Mouse (Mus musculus) gonadal fat pad, adult 2 months (tissue): ENCODE data around the gene Fgfr2. TPM values are rescaled to one million over a fixed set of nuclear protein-coding genes. Genes with fewer than 3 reads are reported as not detected.

Experiments
- DNase-seq: peaks from one replicate; pipeline ENCODE4 v3.0.0-alpha.2; 2012; ENCODE audit warnings: low read depth
- polyA plus RNA-seq: library from polyadenylated mRNA; depleted of rRNA; stranded (reverse); fragments of >200 nt; gene quantifications from 2 replicates; pipeline ENCODE4 v1.2.3, GENCODE M21; 2012

Fgfr2 gene
- polyA plus RNA-seq, 1 experiment, result 33.3 TPM

DNA sequence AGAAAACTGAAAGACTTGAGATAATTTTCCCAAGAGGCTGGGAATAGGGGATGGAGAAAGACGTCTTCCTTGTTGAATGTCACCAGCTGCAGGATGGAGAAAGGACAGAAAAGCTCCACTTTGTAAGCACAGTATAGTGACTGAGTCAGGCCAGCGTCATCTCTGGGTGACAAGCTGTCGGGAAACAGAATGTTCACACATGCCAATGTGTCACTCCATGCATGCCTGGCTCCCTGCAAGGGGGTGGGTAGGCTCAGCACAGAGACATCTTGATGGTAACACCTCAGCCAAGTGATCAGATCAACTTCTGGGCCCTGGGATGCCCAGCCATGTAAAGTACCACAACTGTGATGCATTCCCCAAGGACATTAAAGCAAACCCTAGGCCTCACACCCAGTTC is 942.1 kb downstream of the Fgfr2 start:
- DNase-seq, result no peak

DNA sequence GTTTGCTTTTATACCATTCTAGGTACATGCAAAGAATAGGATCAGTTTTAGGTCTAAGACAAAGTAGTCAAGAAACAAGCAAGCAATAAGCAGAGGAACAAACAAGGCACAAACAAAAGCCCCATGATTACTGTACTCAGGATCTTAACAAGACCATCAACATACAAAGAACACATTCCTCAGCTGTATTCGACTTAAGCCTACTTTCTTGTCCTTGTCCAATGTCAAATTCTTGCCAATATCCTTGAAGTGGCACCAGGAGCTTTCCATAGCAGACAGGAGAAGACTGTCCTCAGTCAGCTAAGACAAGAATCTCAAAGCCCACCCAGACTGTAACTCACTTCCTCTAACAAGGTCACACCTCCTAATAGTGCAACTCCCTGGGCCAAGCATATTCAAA is 944.1 kb downstream of the Fgfr2 start:
- DNase-seq, result no peak

DNA sequence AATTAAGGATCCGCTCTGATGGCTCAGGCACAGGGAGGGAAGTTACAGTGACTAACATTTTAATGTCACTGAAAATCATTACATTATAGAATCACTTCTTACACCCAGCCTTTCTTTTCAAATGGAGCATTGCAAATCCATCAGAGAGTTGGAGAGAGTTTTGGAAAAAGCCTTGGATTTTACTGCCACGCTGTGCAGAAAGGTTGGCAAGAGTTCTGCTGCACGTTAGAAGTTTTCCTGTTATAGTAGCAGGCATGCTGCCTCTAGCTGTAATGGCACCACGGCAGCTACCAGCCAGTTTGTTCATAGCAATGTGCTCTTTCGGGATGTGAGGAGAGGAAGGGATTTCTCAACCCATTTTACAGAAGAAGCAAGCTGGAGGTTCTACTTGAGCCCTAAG is 948.4 kb downstream of the Fgfr2 start:
- no peak for DNase-seq

DNA sequence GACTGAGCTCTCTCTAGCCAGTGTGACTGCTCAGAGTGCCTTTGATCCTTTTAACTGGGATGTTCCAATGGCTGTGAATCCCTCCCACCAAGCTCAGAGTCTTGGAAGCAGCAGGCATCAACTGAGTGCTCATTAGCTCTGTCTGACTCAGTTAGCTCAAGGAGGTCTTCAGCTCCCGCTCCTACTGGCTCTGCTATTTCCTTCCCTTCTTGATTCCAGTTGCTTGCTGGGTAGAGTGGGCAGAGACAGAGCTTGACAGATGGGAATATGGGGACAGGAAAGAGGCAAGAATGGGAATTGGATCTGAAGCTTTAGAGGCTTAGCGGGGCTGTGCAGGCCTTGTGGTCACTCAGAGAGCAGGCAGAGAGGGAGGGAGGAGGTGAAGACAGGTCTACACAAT is 948.9 kb downstream of the Fgfr2 start:
- no peak for DNase-seq

DNA sequence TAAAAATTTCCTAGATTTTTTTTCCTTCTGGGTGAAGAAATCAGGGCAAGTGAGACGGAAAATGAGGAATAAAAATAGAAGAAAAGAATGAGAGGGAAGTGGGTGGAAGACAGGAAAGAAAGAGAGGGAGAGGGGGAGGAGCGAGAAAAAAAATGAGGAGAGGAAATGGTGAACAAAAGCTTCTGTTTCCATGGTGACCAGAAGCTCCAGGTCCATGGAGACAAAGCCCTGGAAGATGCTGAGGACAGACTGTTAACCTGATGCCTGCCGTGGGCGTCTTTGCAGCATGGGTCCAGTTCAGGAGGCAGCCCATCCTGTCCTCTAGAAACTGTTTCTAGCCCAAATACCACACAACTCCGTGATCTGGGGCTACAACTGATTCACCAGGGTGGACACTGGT is 950.9 kb downstream of the Fgfr2 start:
- no peak for DNase-seq

DNA sequence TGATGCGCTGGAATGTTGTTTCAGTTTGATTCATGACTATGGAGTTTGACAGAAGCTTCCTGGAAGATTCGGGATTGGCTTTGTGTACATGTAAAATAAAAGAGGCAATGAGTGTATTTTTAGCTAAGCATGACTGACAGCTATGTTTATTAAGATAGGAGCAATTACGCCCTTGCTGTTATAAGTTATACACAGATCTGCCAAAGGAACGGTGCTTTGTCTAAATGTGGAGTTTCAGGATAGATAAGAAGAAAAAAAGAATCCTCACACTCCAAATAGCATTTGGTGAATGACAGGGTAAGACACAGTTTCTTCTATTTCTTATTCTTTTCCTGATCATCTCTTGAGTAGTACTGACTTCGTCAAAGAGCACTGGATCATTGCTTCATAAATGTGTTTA is 951.4 kb downstream of the Fgfr2 start:
- no peak for DNase-seq

DNA sequence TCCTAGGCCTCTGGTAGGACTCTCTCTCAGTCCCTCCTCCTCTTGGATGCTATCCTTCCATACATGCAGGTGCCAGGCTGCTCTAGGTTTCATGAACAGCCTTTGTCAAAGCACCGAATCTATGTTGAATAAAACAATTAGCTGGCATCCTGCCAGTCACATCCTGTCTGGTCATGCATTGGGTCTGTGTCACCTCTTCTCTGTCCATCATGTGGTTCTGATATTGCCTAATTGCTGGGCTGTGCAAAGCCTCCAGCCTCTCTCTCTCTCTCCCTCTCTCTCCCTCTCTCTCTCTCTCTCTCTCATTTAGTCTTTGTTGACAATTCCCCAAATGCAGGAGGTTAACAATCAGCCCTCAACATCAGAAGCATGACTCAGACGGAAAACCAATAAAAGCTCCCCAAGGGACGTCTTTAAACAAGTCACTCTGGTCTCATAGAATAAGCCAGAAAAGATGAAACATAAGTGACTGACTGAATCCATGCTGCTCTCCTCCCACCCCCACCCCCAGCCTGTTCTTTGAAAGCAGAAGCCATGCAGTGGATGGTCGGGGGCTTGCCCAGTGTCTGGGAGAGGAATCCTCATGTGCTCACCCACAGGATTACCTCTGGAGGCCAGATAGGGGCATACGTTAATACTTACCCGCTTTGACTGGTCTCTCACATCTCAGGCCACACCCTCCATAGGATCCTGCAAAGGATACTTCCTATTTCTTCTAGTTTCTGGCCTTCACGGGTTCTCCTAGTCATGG is 953.6 kb downstream of the Fgfr2 start:
- no peak for DNase-seq

DNA sequence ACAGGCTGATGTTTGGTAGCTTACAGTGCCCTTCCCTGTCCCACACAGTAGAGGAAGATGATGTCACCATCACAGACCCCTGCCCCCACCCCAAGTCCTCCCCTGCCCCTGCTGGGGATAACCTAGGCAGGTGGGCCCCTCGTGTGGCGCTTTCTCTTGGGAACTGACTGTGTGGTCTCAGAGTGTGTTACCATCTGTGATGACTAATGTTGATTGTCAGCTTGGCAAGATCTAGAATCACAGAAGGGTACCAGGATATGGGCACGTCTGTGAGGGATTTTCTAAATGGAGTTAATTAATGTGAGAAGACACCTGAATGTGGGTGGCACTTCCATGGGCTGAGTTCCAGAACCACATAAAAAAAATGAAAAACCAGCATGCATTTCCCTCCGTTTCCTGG is 955.9 kb downstream of the Fgfr2 start:
- no peak for DNase-seq

DNA sequence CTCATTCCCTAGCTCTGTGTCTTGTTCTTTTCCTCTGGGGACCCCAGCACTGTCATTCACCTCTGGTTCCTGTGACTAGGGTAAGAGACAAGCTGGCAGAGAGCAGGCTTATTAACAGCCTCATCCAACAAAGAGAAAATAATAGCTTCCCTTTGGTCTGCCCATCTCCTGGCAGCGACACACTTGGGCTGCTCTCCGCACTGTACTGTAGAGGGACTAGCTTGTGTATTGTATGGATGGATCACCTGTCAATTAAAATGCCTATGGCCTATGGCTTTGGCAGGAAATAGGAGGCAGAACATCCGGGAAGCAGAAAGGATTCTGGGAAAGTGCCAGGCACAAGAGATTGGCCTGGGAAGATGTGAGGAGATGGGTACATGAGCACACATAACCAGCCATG is 960.9 kb downstream of the Fgfr2 start:
- no peak for DNase-seq

DNA sequence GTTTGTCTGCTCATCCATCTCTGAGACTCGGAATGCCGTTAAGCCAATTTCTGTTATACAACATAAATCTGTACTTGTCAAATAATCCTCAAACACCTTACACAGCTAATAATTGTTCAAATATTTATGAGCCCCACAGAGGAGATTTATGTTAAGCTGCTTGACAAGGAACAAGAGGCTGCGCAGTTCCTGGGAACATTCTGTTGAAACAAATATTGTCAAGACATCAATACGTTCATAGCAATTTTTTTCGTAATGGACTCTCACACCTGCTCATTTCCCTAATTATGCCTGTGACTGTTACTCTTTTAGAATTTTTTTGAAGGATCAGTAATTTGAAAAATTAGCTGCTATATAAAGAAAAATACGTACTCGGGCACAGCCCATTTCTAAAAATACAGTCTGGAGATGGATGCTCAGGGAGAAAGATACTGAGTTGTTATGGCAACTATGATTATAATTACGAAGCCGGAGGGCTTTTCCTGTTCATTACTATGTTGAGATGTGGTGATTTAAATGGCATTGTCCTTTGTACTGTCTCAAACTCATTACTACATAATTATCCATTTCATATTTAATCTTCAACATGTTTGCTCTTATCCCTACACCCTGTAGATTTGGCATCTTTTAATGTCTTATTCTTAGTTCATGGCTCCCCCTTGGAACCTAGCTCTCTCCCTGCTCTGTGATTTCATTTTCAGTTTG is 964.7 kb downstream of the Fgfr2 start:
- DNase-seq, result no peak

DNA sequence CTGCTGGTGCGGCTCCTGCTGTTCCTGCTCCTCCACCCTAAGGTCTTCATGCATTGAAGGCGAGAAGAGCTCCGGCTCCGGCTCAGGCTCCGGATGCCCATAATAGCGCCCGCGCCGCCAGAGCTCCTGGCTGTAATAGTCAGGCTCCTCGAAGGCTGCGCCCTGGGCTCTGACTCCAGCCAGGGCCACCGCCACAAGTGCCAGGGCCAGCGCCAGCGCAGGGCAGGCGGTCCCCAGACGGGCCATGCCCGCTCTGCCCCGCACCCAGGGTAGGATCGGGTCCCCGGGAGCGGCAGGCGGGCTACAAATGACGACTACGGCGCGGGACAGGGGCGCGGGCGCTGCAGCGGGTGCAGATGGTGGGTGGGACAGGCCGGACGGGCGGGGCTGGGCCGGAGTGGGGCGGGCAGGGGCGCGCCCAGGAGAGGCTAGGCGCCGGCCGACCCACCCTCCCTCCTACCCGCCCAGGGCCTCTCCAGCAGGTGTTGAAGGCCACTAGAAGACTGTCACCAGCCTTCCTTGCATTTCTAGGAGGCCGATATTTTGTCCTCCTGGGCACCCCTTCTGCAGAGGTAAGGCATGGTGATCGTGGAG is 968.7 kb downstream of the Fgfr2 start, which contains the start of gene Cpxm2:
TSS of gene Cpxm2 (minus strand) at position 372 of the 594 bp plus-strand sequence.
- no peak for DNase-seq

DNA sequence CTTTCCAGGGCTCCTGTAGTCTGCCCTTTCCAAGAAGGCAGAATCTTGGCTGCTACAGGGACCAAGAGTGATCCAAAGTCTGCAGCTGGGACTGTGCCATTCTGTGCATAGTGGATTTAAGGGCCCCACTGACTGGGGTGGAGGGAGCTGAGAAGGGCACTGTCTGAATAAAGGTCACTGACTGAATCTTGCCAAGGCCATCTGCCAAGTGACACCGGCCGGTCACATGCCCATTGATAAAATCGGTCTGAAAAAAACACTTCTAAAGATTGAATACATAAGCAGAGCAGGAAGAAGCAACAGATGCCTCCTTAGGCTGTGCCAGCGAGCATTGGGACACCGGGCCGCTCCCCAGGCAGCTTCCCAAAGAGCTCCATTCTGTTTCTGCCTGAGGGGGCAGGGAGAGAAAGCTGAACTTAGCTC is 969.4 kb downstream of the Fgfr2 start:
- DNase-seq, result no peak

DNA sequence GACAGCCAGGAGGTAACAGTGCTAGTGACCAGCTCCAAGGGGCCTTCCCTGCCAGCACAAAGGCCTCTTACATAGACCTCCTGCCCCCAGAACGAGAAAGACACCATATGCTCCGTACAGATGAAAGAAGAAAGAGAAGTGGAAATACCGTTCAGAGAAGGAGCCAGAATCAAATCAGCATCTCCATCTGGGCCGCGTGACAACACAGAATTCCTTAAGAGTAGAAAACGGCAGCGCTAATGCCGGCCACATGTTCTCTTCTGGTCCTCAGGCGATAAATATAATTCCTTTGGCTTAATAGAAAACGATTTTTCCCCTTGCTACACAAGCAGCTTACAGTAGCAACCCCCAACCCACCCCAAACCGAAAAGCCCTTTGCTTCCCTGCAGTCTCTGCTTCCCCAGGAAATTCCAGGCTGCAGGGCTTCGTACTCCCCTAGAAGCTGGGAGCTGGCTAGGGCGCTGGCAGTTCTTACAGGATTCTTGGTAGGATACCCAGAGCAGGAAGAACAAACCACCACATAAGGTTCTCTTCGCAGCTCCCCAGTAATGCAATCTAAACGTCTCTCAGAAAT is 977.8 kb downstream of the Fgfr2 start:
- DNase-seq, result no peak

DNA sequence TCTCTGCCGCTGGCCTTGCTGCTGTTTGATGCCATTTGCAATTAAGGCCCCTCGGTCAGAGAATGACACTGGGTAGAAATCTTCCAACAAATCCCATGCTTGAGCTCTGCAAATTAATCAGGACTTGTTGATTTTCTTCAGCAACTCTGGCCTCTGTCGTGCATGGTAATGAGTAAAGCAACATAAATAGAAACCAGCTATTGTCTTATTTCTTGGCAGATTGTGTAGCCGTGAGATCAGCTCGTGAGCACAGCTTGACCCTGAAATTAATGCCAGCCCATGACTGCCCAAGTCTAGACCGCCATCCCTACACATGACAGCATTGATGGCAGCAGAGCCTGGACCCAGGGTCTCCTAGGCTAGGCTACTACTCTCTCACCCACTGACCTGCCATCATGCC is 994.5 kb downstream of the Fgfr2 start:
- no peak for DNase-seq

DNA sequence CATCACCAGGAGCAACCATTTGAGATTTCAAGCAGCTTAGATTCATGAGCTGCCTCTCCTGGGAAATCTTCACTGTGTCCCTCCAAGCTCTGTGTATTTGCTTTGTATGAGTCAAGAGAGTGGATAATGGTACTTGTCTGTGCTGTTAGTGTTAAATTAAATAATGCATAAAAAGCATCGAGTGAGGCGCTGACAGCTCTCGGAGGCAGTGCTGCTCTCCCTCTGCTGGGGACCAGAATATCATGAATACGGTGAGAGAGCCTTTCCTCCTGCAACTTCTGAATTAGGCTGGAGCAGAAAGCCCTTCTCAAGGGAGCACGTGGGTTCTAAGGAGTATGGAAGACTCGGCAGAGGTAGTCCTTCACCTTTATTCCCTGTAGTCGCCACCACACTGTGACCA is 998.2 kb downstream of the Fgfr2 start:
- DNase-seq, result no peak

DNA sequence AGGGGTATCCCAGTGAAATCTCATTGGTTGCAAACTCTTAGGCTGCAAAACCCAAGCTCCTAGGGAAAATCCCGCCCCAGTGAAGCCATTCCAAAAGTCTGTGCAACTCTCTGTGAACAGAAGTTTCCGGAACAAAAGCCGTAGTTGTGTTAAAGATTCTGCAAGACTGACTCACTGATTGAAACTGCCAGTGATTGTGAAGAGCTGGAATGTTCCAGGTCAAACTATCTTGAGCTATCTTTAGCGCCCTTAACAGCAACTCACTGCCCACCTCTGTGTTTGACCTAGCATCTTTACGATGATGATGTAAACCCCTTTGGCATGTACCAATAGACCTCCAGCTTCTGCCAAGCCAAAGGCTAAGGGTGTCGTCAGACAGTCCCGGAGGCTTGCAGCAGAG is 999.9 kb downstream of the Fgfr2 start:
- DNase-seq, result peak; percentile 2

DNA sequence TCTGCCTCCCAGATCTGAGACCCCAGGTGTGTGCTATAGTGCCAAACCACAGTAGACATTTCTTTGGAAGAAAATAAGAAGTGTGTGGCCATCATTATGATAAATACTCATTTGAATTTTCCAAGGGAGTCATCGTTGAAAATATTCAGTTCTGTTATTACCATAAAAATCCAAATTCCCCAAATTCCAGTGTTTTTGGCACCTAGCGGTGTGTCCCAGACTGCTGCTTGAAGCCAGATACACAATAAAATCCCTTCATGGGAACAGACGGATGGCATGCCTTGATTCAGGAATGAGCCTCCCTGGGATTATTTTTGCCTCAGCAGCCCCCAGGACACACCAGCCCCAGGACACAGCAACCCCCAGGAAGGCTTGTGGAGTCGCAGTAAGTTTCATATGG is 1003.3 kb downstream of the Fgfr2 start:
- DNase-seq, result no peak

DNA sequence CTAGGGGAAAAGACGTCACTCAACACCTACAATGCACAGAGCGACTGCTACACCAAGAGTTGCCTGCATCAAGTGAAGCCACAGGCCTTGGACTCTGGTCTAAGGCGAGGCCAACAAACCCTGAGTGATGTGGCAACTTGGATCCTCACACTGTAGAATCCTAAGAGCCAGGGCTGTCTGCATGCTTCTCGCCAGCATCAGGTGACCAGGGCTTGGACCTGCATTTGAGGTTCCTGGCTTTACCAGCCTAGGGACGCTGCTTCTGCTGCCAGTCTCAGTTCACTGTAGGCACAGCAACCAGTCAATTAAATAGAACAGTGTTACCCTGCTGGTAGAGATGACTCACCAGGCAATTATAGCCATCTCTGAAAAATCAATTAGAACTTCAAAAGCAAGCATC is 1011.4 kb downstream of the Fgfr2 start:
- no peak for DNase-seq

DNA sequence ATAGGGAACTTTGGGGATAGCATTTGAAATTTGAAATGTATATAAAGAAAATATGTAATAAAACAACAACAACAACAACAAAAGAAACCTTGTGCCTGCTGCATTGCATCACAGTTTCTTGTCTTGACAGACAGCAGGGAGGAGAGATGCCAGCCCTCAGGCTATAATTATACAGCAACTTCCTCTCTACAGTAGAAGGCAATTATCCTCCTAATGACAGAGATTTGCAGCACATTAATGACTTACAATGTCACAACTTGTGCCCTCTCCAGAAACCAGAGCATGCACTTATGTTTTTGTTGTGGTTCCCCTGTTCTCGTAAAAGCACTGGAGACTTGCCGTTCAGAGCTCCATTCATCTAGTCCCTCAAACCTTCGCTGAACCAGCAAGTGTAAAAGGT is 1012.8 kb downstream of the Fgfr2 start:
- DNase-seq, result no peak

DNA sequence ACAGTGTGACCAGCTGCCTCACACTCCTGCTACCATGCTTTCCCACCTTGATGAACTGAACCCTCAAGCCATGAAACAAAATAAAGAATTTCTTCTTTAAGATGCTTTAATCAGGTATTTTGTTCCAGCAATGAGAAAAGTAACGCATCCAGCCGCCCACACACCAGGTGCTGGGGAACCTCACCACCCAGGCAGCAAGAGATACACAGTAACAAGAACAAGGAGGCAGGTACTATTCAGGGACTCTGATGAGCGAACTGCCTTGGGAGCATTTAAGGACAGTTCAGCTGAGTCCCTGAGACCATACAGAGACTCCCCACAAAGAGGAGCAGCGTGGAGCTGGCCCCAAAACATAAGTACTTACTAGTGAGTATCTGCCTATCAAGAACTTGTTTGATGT is 1016.3 kb downstream of the Fgfr2 start:
- DNase-seq, result no peak

DNA sequence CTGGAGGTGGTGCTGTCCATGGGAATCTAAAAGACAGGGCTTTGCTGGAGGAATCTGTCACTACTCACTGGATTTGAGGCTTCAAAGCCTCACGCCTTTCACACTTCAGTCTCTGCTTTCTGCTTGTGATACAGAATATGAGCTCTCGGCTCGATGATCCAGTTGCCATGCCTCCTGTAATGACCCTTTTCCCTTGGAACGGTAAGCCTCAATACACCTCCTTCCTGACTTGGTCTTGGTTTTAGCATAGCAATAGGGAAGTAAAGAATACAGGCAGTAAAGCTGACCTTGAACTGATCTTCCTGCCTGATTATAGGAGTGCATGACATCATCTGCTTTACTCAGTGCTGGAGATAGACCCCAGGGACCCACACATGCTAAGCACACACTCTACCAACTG is 1017.8 kb downstream of the Fgfr2 start:
- DNase-seq, result no peak

DNA sequence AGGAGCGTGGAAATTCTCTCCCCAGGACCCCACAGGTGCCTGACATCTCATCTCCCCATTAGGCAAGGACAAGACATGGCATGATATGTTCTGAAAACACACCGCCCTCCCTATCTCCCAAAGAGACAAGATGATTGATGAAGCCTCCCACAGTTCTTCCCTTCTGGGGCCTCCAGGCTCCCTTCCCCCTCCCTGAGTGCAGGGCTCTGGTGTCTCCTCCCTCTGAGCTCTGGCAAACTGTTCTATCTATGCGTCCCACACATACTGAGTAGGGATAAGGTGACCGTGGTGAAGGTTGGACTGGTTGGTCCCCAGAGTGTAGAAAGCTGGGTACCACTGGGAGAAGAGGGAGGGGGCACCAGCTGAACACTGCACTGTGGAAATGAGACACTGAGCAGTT is 1024.7 kb downstream of the Fgfr2 start:
- DNase-seq, result no peak

DNA sequence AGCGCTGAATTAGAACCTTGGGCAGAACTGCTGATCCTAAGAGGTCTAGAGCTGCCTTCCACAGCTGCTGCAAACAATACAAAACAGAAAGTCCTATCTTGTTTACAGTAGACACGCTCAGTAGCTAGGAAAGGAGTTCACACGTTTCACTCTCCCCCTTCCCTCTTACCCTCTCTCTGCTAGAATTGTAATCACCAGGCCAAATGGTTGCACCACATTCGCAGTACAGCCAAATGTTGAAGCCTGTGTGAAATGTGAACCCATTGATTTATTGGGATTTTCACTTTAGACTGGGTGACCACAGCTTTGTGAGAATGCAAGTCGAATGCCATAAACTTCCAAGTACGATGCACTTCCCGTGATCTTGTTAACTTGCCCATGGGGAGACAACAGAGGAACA is 1028.5 kb downstream of the Fgfr2 start:
- no peak for DNase-seq
